Mouse (Mus musculus) gastrocnemius, postnatal 4 days (tissue): ENCODE results near the gene Fstl3. TPM values are rescaled to one million over a fixed set of nuclear protein-coding genes. Genes with fewer than 3 reads are reported as not detected.

Source experiments
- DNase-seq, 2 experiments: peaks; one replicate each; pipeline ENCODE4 v3.0.0; 2021 to 2022; ENCODE audit warnings: low spot score in 2 of 2, mixed read lengths in 2 of 2
- total RNA-seq, 2 experiments: library from RNA; stranded (reverse); gene quantifications; 2 replicates each; pipeline ENCODE4 v1.2.3; 2021

Gene Fstl3
- total RNA-seq, 2 experiments from 2014 or later: 1.1 to 2.1 TPM

DNA sequence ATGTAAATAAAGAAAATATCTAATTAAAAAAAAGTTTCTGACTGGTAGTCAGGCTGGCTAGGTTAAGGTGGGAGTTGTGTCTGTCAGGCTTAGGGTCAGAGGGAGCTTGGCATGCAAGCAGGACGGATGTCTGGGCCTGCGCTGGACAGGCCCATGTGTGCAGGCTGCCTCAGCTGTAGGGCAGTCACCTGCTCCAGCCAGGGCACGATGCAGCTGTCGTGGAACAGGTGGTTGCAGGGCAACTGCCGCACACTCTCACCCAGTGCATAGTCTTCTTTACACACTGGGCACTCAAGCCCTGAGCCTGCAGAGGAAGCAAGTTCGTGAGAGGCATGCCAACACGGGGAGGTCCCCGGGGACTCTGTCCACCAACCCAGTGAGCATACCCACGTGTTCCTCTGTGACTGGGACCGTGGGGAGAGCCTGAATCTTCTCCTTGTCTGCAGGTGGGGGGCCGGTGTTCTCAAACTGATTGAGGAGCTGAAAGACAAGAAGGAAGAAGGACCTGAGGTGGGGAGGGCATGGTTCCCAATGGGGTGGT lies 16.4 kb upstream of the Fstl3 start:
- no peak for DNase-seq

- DNase-seq: no peak
Observed at GRCm38 (mm10) chr10:79762875-79763274, 14.2 kb upstream of the Fstl3 start.

DNA sequence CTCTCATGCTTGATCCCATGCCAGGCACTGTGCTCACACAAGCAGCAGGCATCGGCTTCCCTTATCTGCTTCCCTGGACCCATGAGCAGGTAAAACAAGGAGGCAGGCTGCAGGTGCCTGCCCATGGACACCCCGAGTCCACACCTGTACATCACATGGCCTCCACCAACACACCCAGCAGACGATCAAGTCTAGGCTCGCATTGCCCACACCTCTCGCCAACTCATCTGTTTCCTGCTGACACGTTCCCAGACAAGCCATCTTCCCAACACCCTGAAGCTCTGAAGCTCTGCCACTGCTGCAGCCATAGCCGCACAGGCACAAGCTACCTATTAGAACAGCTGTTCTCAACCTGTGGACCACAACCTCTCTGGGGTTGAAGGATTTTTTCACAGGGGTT lies 12.8 kb upstream of the Fstl3 start:
- DNase-seq: no peak

- no peak for DNase-seq
Observed at GRCm38 (mm10) chr10:79765228-79765745, 11.8 kb upstream of the Fstl3 start.

- DNase-seq: no peak
Observed at GRCm38 (mm10) chr10:79766001-79766507, 11.0 kb upstream of the Fstl3 start.

GRCm38 (mm10) chr10:79766508-79767325 lies 10.4 kb upstream of the Fstl3 start, which contains the start of gene Rnf126:
Gene Rnf126, minus strand, starts transcription at chr10:79766952.
- peak; percentile 95 to 98 for DNase-seq

DNA sequence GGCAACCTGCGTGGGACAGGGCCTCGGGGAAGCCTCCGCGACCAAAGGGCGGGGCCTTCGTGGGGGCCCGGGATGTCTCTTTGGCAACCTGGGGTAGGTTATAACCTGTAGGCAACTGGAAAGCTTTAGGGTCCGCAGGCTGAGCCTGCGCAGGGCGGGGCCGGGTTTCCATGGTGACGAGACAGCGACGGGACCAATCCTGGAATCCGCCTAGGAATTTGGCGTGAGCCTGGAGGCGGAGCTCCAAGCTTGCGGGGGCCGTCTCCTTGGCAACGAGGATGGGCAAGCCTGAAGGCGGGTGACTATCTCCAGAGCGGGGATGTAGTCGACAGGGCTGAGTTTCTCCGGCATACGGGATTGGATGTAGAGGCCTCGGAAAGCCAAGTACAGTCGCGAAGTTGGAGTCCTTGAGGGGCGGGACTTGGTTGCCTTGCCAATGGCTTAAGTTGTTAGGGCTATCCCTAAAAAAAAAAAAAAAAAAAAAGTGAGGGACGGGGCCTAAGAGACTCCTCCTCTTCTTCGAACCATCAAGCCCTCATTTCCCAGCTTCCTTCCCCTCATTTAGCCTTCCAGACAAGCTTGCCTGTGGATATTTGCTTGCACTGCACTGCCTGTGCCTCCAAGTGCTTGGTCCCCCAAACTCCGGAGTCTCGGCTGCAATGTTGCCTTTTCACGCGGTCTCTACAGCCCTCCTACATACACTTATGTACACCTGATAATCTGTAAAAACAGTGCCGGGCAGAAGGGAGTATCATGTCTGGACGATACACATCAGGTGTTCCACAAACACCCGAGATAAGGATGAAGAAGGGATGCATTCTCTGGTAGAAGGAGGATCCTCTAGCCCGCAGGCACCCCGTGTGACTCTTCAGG lies 9.5 kb upstream of the Fstl3 start:
- peak; percentile 89 to 95 for DNase-seq

DNA sequence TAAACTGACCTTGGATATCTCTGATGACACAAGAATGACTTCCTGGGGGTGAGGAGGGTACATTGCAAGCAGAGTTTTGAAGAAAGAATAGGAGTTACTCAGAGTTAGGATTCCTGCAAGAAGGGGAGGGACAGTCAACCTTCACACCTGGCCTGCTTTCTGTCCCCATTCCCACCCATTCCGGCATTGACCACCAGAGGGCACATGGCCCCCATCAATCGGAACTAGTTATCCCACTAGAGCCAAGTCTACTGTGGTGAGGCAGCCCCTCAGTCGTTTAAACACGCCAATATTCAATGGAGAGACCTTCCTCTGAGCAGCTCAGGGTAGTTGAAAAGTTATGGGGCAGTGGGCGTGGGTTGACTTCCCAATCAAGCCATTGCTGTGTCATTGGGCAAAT lies 8.7 kb upstream of the Fstl3 start:
- DNase-seq: peak in 1 of 2 experiments; percentile 65

DNA sequence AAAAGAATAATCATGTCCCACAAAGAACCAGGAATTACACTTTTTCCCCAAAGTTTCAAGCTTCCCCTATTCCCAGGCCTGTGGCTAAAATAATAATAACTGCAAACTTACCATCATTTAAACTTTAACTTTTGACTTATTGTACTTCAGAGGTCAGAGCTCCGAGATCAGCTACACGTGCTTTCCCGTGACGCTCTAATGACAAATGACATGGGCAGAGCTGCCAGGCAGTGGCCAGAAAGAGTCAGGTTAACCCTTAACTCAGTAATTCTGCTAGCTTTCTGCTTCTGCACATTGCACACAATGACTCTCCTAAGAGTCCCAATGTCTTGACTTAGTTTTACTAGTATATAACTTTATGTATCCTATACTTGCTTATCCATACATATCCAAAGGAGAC lies 7.7 kb upstream of the Fstl3 start:
- no peak for DNase-seq

GRCm38 (mm10) chr10:79772320-79772719 lies 4.8 kb upstream of the Fstl3 start:
- no peak for DNase-seq

DNA sequence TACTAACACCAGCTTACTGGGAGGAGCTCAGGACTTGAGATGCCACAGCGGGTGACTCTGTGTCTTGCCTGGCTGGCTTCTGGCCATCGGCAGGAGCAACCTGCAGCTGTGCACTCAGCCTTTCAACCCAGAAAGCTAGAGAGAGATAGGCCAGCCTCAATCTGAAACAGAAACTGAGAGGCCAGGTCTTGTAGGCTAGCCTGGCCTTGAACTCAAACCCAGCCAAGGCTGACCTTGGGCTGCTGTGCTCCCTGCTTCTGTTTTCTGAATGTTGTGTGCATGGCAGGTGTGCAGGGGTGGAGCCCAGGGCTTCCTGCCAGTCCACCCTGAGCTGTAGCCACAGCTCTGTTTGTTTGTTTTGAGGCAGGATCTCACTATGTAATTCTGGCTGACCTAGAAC lies 3.9 kb upstream of the Fstl3 start:
- no peak for DNase-seq

DNA sequence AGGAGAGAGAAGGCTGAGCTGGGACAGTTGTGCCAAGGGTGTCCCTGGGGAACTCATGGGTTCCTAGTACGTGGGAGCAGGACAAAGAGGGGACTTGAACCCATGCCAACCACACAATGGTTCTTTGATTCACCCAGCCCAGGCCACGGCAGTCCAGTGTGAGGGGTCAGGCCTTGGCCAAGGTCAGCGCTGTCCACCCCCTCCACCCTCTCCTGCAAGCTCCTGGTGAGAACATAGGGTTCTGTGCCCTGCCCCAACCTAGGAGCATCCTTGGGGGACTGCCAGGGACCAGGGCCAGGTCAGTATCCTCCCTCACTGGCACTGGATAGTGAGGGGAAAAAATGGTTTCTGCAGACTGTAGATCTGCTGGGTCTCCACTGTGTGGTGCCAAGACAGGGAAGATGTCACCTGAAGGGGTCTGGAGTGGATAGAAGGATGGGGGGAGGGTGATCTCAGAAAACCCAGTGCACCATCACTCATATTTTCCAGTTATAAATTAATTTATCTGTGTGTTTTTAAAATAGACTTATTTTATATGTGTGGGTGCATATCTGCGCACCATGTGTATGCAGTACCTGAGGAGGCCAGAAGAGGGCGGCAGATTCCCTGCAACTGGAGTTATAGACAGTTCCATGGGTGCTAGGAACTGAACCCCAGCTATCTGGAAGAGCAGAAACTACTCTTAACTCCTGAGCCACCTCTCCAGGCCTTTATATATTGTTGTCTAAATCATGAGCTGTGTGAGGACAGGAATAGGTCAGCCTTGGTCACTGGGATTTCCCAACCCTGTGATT lies 2.4 kb upstream of the Fstl3 start:
- DNase-seq: no peak

- peak in 1 of 2 experiments; percentile 54 for DNase-seq
Observed at GRCm38 (mm10) chr10:79778006-79778405, 934 bp downstream of the Fstl3 start.

- no peak for DNase-seq
Observed at GRCm38 (mm10) chr10:79779193-79779592, 2.1 kb downstream of the Fstl3 start.

DNA sequence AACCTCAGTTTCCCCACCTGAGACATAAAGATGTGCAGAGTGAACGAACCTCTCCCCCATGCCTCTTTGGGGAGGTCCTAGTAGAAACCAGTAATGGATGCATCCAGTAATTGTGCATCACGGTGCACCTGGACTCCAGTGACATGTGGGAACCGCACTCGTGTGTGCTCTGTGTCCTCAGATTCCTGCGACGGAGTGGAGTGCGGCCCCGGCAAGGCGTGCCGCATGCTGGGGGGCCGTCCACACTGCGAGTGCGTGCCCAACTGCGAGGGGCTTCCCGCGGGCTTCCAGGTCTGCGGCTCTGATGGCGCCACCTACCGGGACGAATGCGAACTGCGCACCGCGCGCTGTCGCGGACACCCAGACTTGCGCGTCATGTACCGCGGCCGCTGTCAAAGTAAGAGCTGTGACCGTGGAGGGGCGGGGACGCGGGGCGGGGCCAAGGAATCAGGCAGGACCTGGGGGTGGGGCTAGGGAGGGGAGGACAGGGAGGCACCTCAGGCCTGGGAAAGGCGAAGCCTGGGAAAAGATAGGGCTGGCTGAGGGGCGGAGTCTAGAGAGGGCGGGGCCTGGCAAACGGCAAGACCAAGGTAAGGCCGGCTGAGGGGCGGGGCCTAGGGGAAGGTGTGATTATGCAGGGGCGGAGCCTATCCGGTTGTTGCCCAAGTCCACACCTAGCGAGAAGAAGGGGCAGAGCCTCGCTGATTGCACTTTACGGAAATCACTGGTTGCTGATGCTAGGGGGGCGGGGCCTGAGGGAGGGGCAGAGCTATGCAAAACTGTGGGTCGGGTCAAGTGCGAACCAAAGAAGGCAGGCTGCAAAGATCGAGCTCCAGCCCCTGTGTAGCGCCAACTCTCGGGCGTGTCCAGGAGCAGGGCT lies 3.0 kb downstream of the Fstl3 start:
- peak; percentile 82 to 88 for DNase-seq

DNA sequence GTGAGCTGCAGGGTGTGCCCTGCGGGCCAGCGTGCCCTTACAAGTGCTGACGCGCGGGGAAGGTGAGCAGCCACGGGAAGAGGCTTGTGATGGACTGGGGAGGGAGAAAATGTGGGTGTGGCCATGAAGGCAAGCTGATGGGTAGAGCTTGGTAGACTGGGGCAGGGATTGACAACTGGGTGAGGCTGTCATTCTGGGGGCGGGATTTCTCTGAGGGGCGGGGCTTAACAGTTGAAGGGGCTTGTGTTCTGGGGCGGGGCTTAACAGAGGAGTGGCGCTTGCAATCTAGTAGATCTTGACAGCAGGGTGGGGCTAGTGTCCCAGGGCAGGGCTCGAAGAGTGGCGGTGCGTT lies 3.6 kb downstream of the Fstl3 start:
- no peak for DNase-seq

- no peak for DNase-seq
Observed at GRCm38 (mm10) chr10:79781139-79781538, 4.1 kb downstream of the Fstl3 start.

DNA sequence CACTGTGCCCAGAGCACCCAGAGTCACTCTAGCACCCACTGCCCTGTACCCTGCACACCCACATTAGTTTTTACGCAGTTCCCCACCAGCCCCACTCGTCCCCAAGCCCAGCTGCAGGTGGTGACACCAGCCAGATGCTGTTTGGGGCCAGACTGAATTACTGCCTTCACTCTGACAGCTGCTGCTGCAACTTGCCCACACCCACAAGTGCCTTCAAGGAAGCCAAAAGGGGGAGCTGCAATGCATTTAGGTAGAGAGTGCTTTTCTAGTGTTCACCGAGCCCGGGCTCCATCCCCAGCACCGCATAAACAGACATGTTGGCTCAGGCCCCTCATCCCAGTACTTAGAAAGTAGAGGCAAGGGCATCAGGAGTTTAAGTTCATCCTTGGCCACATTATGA lies 4.9 kb downstream of the Fstl3 start:
- DNase-seq: no peak

GRCm38 (mm10) chr10:79783050-79783449 lies 6.0 kb downstream of the Fstl3 start:
- no peak for DNase-seq
